Mouse (Mus musculus): Measurements from ENCODE around the gene Slc37a1.

DNA sequence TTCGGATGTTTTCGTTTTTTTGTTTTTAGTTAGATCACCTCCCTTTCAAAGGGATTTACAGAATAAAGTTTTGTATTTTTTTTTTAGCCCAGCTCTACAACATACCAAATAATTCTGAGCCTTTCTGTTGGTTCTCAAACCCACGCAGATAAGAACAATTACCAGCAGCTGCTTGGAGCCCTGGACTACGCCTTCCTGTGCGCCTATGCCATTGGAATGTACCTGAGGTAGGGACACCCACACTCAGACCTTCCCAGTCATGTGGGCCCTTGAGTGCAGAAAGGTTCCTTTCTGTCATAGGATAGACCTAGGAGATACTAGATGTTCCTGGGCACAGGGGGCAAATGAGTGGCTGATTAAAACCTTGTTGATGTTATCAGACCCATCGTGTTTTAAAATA is 29.4 kb downstream of the Slc37a1 start:
- TF ChIP-seq POLR2A (IDR thresholded peaks at IDR 0.05; ENCODE audit: control insufficient read depth, low read depth, low read length), result no peak
- no peak for TF ChIP-seq CTCF (IDR thresholded peaks at IDR 0.05; ENCODE audit: control insufficient read depth, insufficient read depth, insufficient replicate concordance, low read depth, low read length)

All from testis, adult 2 months (tissue).